In the genomic region with DNA sequence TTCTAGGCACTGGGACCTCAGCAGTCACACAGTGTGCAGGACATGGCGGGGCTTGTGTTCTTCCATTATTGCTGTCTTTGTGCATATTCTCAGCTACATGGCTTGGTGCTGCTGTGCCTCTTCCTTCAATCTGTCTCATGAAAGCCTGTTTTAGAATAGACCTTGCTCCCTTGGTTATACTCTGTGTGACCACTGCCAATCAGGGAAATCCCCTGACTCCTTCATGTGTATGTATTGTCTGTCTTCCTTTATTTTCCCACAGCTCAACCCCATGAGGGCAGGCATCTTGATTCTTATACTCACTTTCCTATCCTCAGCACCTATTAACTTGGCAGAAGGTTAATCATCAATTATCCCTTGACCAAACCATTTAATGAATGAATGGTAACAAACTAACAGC, we compare ENCODE assay signal across 1 mouse cellular context.
TF ChIP-seq lines count a peak whose summit lies in the region.

No protein-coding gene starts in this region.

TF ChIP-seq in CH12.LX, 34 proteins besides CTCF, POLR2A, EP300 and RAD21 (continued from another document):
- TF ChIP-seq MYC (IDR thresholded peaks at IDR 0.05; ENCODE audit: low read depth, low read length) (peak; percentile 82), MAFK (IDR thresholded peaks at IDR 0.05; ENCODE audit: insufficient replicate concordance, low read length) (no peak), CHD1 (IDR thresholded peaks at IDR 0.05; ENCODE audit: low read depth, low read length) (no peak), UBTF (IDR thresholded peaks at IDR 0.05; ENCODE audit: low read depth, low read length) (no peak), ZKSCAN1 (IDR thresholded peaks at IDR 0.05; ENCODE audit: borderline replicate concordance, low read depth, low read length) (no peak), PAX5 (IDR thresholded peaks at IDR 0.05; ENCODE audit: low read length) (no peak), SIN3A (IDR thresholded peaks at IDR 0.05; ENCODE audit: low read length) (peak; percentile 68), TCF12 (IDR thresholded peaks at IDR 0.05; ENCODE audit: low read depth, low read length) (peak; percentile 62), HCFC1 (IDR thresholded peaks at IDR 0.05; ENCODE audit: low read depth, low read length) (no peak), ZMIZ1 (IDR thresholded peaks at IDR 0.05; ENCODE audit: low read depth, low read length) (no peak), POLR2AphosphoS2 (IDR thresholded peaks at IDR 0.05; ENCODE audit: low read depth, low read length) (no peak), USF1 (IDR thresholded peaks at IDR 0.05; ENCODE audit: low read depth, low read length) (no peak), MEF2A (IDR thresholded peaks at IDR 0.05; ENCODE audit: borderline replicate concordance, low read depth, low read length) (peak; percentile 87), ZNF384 (IDR thresholded peaks at IDR 0.05; ENCODE audit: low read depth, low read length) (0 out of 2 replicates have a peak, but pooled peaks have one; percentile 9), MAZ (IDR thresholded peaks at IDR 0.05; ENCODE audit: low read depth, low read length) (peak; percentile 56; the same call in 1 of the 2 replicates), MXI1 (IDR thresholded peaks at IDR 0.05; ENCODE audit: low read depth, low read length) (no peak; the same call in 1 of the 2 replicates), TBP (conservative IDR thresholded peaks at IDR 0.05; ENCODE audit: low read depth, low read length) (no peak), USF2 (conservative IDR thresholded peaks at IDR 0.05; ENCODE audit: low read depth, low read length) (no peak), ELF1 (IDR thresholded peaks at IDR 0.05; ENCODE audit: low read depth, low read length) (peak; percentile 26; the same call in 1 of the 2 replicates), RCOR1 (conservative IDR thresholded peaks at IDR 0.05; ENCODE audit: low read depth, low read length) (peak; percentile 56; the same call in 1 of the 2 replicates), ZC3H11A (IDR thresholded peaks at IDR 0.05; ENCODE audit: low read depth, low read length) (no peak), GABPA (IDR thresholded peaks at IDR 0.05; ENCODE audit: insufficient replicate concordance, low read depth, low read length) (no peak), NRF1 (IDR thresholded peaks at IDR 0.05; ENCODE audit: low read depth, low read length) (no peak), JUND (conservative IDR thresholded peaks at IDR 0.05; ENCODE audit: low read depth, low read length) (no peak), E2F4 (IDR thresholded peaks at IDR 0.05; ENCODE audit: insufficient replicate concordance, low read depth, low read length) (no peak), ETS1 (conservative IDR thresholded peaks at IDR 0.05; ENCODE audit: low read depth, low read length) (peak; percentile 63), BHLHE40 (IDR thresholded peaks at IDR 0.05; ENCODE audit: low read depth, low read length) (peak; percentile 52), SMC3 (IDR thresholded peaks at IDR 0.05; ENCODE audit: low read depth, low read length) (peak; percentile 22), JUN (IDR thresholded peaks at IDR 0.05; ENCODE audit: insufficient read depth, low read depth, low read length) (no peak), IRF4 (IDR thresholded peaks at IDR 0.05; ENCODE audit: low read depth, low read length) (peak; percentile 66; the same call in 1 of the 2 replicates)
